Mouse (Mus musculus) common myeloid progenitor, adult 5-6 weeks (primary cell): ENCODE data around the gene St3gal3. TPM values are rescaled to one million over a fixed set of nuclear protein-coding genes. Genes with fewer than 3 reads are reported as not detected.

Source experiments
- ATAC-seq: replicated peaks from 2 replicates; pipeline ENCODE4 v1.8.0; 2016; ENCODE audit warnings: low read depth, mild to moderate bottlenecking, moderate TSS enrichment, inconsistent platforms; ENCODE audit not compliant: poor library complexity, severe bottlenecking
- total RNA-seq: library from RNA; stranded (forward); fragments of 200-1000, 187-1606 nt; gene quantifications from 2 replicates; pipeline ENCODE4 v1.2.3, GENCODE M21; 2017

The St3gal3 gene
- total RNA-seq, 1 experiment from 2014 or later, result 11.0 TPM

GRCm38 (mm10) chr4:118029892-118030291 is 104.8 kb downstream of the St3gal3 start:
- ATAC-seq, result no peak

- ATAC-seq, result no peak
Measured at GRCm38 (mm10) chr4:118028994-118029393, 105.7 kb downstream of the St3gal3 start.

- no peak for ATAC-seq
Measured at GRCm38 (mm10) chr4:118025931-118026330, 108.8 kb downstream of the St3gal3 start.

- ATAC-seq, result no peak
Measured at GRCm38 (mm10) chr4:118025381-118025780, 109.3 kb downstream of the St3gal3 start.

- no peak for ATAC-seq
Measured at GRCm38 (mm10) chr4:118022811-118023210, 111.9 kb downstream of the St3gal3 start.

- ATAC-seq, result no peak
Measured at GRCm38 (mm10) chr4:118022406-118022805, 112.3 kb downstream of the St3gal3 start.

GRCm38 (mm10) chr4:118019640-118020039 is 115.1 kb downstream of the St3gal3 start:
- ATAC-seq, result no peak

- no peak for ATAC-seq
Measured at GRCm38 (mm10) chr4:118019218-118019617, 115.5 kb downstream of the St3gal3 start.

- ATAC-seq, result no peak
Measured at GRCm38 (mm10) chr4:118017021-118017805, 117.5 kb downstream of the St3gal3 start.

- 0 out of 2 replicates have a peak, but pooled peaks have one; percentile 22 for ATAC-seq
Measured at GRCm38 (mm10) chr4:118016323-118016911, 118.3 kb downstream of the St3gal3 start.

GRCm38 (mm10) chr4:118015636-118016035 is 119.1 kb downstream of the St3gal3 start:
- ATAC-seq, result no peak

- ATAC-seq, result no peak
Measured at GRCm38 (mm10) chr4:118015126-118015525, 119.6 kb downstream of the St3gal3 start.

- ATAC-seq, result no peak
Measured at GRCm38 (mm10) chr4:118010661-118011173, 124.0 kb downstream of the St3gal3 start.

GRCm38 (mm10) chr4:118008433-118009033 is 126.2 kb downstream of the St3gal3 start:
- no peak for ATAC-seq

- ATAC-seq, result no peak
Measured at GRCm38 (mm10) chr4:118001355-118001754, 133.4 kb downstream of the St3gal3 start.

GRCm38 (mm10) chr4:118000605-118001208 is 134.0 kb downstream of the St3gal3 start:
- no peak for ATAC-seq

GRCm38 (mm10) chr4:117999951-118000350 is 134.8 kb downstream of the St3gal3 start:
- no peak for ATAC-seq

GRCm38 (mm10) chr4:117997381-117998269 is 137.1 kb downstream of the St3gal3 start:
- ATAC-seq, result 0 out of 2 replicates have a peak, but pooled peaks have one; percentile 20

- no peak for ATAC-seq
Measured at GRCm38 (mm10) chr4:117996701-117997100, 138.0 kb downstream of the St3gal3 start.
